Mouse (Mus musculus): ENCODE measurements at regions not wholly inside any gene's neighbourhood (a gene's known extent, or its start where the extent isn't known, plus 50 kb on each side); places are given as distances from the start of the nearest gene placed in this dataset.

DNA sequence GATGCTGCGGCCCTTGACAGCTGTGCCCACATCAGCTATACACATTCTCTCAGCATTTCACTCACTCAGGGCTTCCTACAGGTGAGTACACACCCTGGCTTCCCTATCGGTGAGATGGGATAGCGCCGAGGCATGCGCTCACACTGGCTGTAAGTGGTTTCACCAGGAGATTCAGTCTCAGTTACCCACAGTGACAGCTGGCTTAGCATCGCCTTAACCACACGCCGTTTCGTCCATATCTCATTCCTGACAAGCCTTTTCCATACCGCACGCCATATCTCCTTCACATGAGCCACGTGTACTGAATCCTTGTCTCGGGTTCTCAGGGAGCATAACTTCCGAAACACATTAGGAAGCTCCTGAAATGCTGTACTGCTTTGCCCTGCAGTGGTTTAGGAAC lies 113.3 kb upstream of the Slc7a14 start:
- no peak for TF ChIP-seq CTCF (IDR thresholded peaks at IDR 0.05; ENCODE audit: low read depth)
- no peak for TF ChIP-seq EP300 (IDR thresholded peaks at IDR 0.05; ENCODE audit: low read depth)

Measured in heart, postnatal 0 days (tissue).